Mouse (Mus musculus) cerebellum, adult 2 months (tissue): ENCODE data around the gene Maml3. TPM values are rescaled to one million over a fixed set of nuclear protein-coding genes. Genes with fewer than 3 reads are reported as not detected.

Source experiments
- DNase-seq, 2 experiments: peaks; one replicate each; pipeline ENCODE4 v3.0.0; 2021
- H3K27ac ChIP-seq: fragments of 200-500 bp; 2 replicates; pipeline ENCODE4 v1.5.1; 2012; ENCODE audit warnings: low read length, control low read depth, inconsistent platforms; ENCODE audit not compliant: insufficient read depth
- H3K27me3 ChIP-seq: fragments of 200-500 bp; 2 replicates; pipeline ENCODE4 v1.6.1; 2012; ENCODE audit warnings: inconsistent platforms, mild to moderate bottlenecking, low read length, moderate library complexity; ENCODE audit not compliant: control insufficient read depth, insufficient read depth
- H3K4me1 ChIP-seq: fragments of 200-500 bp; 2 replicates; pipeline ENCODE4 v1.6.1; 2011; ENCODE audit warnings: low read length; ENCODE audit not compliant: control insufficient read depth, insufficient read depth
- H3K4me3 ChIP-seq: fragments of 200-500 bp; replicated peaks from 2 replicates; pipeline ENCODE3; 2011; ENCODE audit warnings: mild to moderate bottlenecking, low read depth, low read length, control low read depth; ENCODE audit not compliant: insufficient read depth
- CTCF ChIP-seq: fragments of 200-500 bp; IDR thresholded peaks from 2 replicates; pipeline ENCODE4 v1.5.1; 2011; ENCODE audit warnings: low read depth, mild to moderate bottlenecking, control low read depth, low read length, moderate library complexity, borderline replicate concordance; ENCODE audit not compliant: insufficient read depth
- POLR2A ChIP-seq: fragments of 200-500 bp; IDR thresholded peaks from 2 replicates; pipeline ENCODE4 v1.6.1; 2011; ENCODE audit warnings: low read length, control low read depth, borderline replicate concordance; ENCODE audit not compliant: insufficient read depth
- WGBS: fragments of 180-500 bp; shearing (Covaris S2); methylation state at CpG from one replicate; pipeline ENCODE4 v1.1.7; 2018; 5-methylcytosine and 5-hydroxymethylcytosine counted together
- polyA plus RNA-seq: library from polyadenylated mRNA; depleted of rRNA; stranded (reverse); fragments of >200 nt; gene quantifications from 2 replicates; pipeline ENCODE4 v1.2.3, GENCODE M21; 2012

The Maml3 gene
- polyA plus RNA-seq, 1 experiment = 6.5 TPM

DNA sequence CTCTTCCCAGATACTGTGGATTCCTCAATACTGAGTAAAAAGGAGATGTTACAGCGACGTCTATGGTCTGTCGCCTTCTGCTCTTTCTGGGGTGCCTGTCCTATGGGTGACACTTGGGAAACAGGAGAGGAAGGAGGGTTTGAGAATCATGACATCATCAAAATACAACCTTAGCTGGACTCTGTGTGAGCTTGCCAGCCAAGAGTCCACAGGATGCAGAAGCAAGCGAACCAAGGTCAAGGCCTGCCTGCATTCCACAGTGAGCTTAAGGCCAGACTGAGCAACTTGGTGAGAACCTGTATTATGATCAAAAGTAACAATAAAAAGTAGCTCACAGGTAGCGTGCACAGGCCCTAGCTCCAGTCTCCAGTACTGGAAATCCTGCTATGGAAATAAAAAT lies 167.7 kb downstream of the Maml3 start:
- Histone ChIP-seq H3K4me3 (no peak overlapping the region), H3K27ac (no peak overlapping the region), H3K27me3 (no peaks in the 10 kb centered on the region), H3K4me1 (no peaks in the 10 kb centered on the region)
- WGBS = 92% methylated on average over 5 of the region's 5 CpGs
- TF ChIP-seq CTCF = no peak
- no peak for TF ChIP-seq POLR2A
- DNase-seq = no peak

DNA sequence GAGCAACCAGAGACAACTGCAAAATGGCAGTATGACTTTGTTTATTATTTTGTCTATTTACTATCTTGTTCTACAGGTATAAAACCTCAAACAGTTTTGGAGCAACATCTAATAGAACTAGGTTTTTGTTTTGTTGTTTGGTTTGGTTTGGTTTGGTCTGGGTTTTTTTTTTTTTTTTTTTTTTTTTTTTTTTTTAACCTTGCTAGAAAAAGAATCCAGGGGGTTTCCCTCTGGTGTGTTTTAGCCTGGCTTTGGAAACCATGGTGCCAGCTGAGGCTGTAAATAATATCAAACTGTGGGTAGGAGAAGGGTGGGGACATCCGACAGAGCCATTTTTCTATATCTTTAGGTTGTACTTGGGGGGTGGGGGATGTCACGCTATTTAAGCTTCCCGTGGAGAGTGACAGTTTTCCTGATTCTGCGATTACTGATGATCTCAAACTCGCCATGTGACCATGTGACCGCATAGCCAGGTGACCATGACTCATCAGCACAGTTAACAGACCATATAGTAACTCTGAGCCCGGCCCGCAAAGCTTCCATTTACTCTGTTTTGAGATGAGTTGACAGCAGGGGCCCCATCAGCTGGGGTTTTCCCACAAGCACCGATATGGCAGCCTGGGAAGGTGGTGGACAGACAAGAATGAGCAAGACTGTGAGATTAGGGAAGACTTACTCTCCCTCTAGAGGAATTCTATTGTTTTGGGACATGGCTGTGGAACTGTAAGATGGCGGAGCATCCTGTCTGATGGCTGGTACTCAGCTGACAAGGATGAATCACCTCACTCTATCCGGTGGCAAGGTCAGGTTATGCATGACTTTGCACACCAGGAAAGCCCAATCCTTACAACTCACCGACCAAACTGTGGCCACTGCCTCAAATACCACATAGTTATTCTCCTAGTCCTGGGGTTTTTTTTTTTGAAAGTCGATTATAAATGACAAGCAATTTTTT lies 170.1 kb downstream of the Maml3 start:
- DNase-seq = no peak
- no peak for TF ChIP-seq POLR2A
- TF ChIP-seq CTCF = no peak
- WGBS = 90% methylated on average over 13 of the region's 13 CpGs

GRCm38 (mm10) chr3:51928188-51928587 lies 176.7 kb downstream of the Maml3 start:
- 79% methylated on average over 14 of the region's 14 CpGs for WGBS
- H3K4me3 ChIP-seq = no peak overlapping the region
- H3K4me1 ChIP-seq = peaks cover 3% of the 10 kb centered on the region; the same call in 1 of the 2 replicates
- no peak for DNase-seq
- H3K27ac ChIP-seq = no peak overlapping the region
- TF ChIP-seq POLR2A = no peak
- TF ChIP-seq CTCF = no peak
- no peaks in the 10 kb centered on the region for H3K27me3 ChIP-seq

More for the DNA sequence above, 170.1 kb downstream of the Maml3 start:
- Histone ChIP-seq H3K4me1 (no peaks in the 10 kb centered on the region), H3K4me3 (no peak overlapping the region), H3K27ac (no peak overlapping the region), H3K27me3 (no peaks in the 10 kb centered on the region)

DNA sequence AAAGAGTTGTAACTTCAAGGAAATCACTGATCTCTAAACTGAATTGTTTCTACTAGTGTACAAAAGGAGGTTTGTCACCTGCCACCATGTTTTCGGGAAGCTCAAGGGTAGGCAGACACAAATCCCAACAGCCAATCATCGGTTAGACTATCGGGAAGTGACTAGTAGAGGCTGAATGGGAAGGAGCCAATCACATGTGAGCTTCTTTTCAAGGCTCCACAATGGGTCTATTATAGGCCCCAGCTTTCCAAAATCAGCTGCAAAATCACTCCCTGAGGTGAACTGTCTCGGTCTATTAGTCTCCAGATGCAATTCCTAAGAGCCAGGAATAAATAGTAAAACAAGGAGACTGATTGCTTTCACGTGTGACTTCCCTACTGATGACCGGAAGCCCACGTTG lies 177.3 kb downstream of the Maml3 start:
- Histone ChIP-seq H3K4me1 (peaks cover 3% of the 10 kb centered on the region; the same call in 1 of the 2 replicates), H3K4me3 (no peak overlapping the region), H3K27me3 (no peaks in the 10 kb centered on the region), H3K27ac (no peak overlapping the region)
- no peak for DNase-seq
- TF ChIP-seq POLR2A (no peak), CTCF (no peak)
- 85% methylated on average over 7 of the region's 7 CpGs for WGBS

DNA sequence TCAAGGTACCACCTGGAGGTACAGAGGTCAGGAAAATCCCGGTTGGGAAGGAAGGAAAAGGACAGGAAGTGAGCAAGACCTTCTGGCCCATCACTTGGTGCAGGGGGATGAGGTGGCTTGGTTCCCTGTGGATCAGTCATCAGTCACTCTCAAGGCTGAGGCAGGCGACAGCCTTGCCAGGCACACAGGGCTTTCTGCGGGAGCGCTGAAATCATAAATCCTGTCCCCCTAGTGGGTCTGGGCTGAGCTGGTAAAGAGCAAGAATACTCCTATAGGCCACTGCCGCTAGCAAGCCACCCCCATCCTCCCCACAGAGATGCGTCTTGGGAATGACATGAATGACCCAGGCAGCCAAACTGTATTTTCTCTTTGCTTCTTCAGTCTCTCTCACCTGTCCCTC lies 177.8 kb downstream of the Maml3 start:
- DNase-seq = no peak
- H3K4me1 ChIP-seq = peaks cover 3% of the 10 kb centered on the region; the same call in 1 of the 2 replicates
- H3K27me3 ChIP-seq = no peaks in the 10 kb centered on the region
- WGBS = 59% methylated on average over 6 of the region's 6 CpGs
- H3K4me3 ChIP-seq = no peak overlapping the region
- no peak overlapping the region for H3K27ac ChIP-seq
- TF ChIP-seq POLR2A = no peak
- TF ChIP-seq CTCF = no peak

- no peak overlapping the region for H3K4me3 ChIP-seq
- TF ChIP-seq CTCF (no peak), POLR2A (no peak)
- WGBS = 83% methylated on average over 2 of the region's 2 CpGs
Measured at GRCm38 (mm10) chr3:51925758-51926157, 179.1 kb downstream of the Maml3 start.

GRCm38 (mm10) chr3:51924636-51925035 lies 180.2 kb downstream of the Maml3 start:
- Histone ChIP-seq H3K27me3 (no peaks in the 10 kb centered on the region), H3K4me1 (peaks cover 3% of the 10 kb centered on the region; the same call in 1 of the 2 replicates), H3K4me3 (no peak overlapping the region), H3K27ac (no peak overlapping the region)
- TF ChIP-seq POLR2A (no peak), CTCF (no peak)
- no peak for DNase-seq
- WGBS = 85% methylated on average over 5 of the region's 5 CpGs

More at GRCm38 (mm10) chr3:51925758-51926157, 179.1 kb downstream of the Maml3 start:
- DNase-seq = no peak
- Histone ChIP-seq H3K4me1 (peaks cover 3% of the 10 kb centered on the region; the same call in 1 of the 2 replicates), H3K27ac (no peak overlapping the region), H3K27me3 (no peaks in the 10 kb centered on the region)

GRCm38 (mm10) chr3:51923800-51924199 lies 181.1 kb downstream of the Maml3 start:
- no peaks in the 10 kb centered on the region for H3K27me3 ChIP-seq
- WGBS = 80% methylated on average over 6 of the region's 6 CpGs
- TF ChIP-seq CTCF = no peak
- TF ChIP-seq POLR2A = no peak

More at GRCm38 (mm10) chr3:51923800-51924199, 181.1 kb downstream of the Maml3 start:
- Histone ChIP-seq H3K27ac (no peak overlapping the region), H3K4me1 (peaks cover 3% of the 10 kb centered on the region; the same call in 1 of the 2 replicates), H3K4me3 (no peak overlapping the region)
- DNase-seq = no peak
